Mouse (Mus musculus) ovary, adult 18-20 months (tissue): ENCODE data around the gene Tubb3.
"Not testable (repeated sequence)": the region's sequence is repeated elsewhere in the genome, so short reads cannot be mapped to it uniquely, and the experiment has no call there.

Source experiments
- DNase-seq: peaks from one replicate; pipeline ENCODE4 v3.0.0; 2022; ENCODE audit warnings: low spot score, mixed read lengths

Tubb3 gene

GRCm38 (mm10) chr8:123412560-123413170 lies 1.4 kb downstream of the Tubb3 start:
- DNase-seq: no peak

GRCm38 (mm10) chr8:123414255-123414654 lies 3.0 kb downstream of the Tubb3 start:
- DNase-seq: no peak

GRCm38 (mm10) chr8:123414997-123415696 lies 3.9 kb downstream of the Tubb3 start:
- DNase-seq: not testable (repeated sequence)

DNA sequence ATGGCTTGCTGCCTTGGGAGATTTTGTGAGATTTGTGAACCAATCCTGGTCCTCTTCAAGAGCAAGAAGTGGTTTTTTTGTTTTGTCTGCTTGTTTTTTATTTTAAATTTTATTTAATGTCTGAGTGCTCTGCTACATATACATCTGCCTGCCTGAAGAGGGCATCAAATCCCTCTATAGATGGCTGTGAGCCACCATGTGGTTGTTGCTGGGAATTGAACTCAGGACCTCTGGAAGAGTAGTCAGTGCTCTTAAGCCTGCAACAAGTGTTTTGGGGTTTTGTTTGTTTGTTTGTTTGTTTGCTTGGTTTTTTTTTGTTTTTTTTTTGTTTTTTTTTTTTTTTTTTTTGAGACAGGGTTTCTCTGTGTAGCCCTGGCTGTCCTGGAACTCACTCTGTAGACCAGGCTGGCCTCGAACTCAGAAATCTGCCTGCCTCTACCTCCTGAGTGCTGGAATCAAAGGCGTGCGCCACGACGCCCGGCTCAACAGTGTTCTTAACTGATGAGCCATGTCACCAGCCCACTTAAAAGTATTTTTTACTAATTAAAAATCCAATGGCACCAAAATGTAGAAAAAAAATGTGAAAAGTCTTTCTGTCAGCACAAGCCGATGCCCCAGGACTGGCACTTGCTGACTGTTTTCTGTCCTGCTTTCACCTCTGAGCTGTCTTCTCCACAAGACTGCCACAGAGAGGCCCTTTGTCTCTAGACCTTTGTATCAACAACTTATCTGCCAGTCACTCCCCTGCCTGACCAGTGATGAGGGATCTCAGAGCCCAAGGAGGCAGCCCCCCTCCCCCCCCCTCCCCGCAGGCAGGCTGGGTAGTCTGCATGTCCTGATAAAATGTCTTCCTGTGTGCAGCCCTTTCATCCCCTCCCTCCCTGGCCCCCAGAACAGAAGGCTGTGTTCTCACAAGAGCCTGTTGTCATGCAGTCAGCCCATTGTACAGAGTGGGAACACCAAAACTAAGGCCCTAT lies 5.0 kb downstream of the Tubb3 start:
- DNase-seq: no peak

DNA sequence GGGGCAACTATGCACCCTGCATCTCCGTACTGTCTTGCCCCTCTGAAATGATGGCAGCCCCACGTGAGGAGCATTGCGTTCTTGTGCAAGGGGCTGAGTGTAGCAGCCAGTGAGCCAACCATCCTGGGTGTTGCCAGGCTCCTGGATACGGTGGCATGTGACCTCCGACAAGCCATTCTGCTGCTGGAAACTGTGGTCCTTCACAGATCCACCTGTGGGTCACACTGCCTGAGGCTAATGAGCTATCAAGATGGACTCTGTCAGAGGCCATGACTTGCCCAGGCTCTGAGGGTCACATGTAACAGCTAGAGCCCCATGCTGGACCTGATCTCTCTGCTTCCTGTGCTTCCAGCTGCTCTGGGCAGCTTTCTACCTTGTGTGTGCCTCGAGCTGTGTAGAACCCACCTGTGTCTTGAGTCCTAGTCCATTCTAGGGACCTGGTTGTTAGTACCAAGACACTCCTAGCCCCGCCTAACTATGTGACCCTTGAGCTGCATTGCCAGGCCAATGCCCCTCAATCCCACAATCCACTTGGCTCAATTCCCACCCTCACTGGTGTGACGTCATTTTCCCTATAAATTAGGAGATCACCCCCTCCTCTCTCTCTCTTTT lies 5.8 kb downstream of the Tubb3 start:
- DNase-seq: no peak

DNA sequence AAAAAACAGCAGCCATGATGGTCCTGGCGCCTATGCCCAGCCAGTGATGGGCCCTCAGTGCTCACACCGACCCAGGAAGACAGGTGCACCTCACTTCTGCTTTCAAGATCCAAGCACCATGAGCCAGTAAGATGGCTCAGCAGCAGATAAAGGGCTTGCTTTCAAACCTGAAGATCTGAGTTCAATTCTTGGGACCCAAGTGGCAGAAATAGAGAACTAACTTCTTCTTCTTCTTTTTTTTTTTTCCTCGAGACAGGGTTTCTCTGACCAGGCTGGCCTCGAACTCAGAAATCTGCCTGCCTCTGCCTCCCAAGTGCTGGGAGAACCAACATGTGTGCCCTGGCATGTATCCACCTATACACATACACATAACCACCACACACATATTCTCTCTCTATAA lies 8.5 kb downstream of the Tubb3 start:
- DNase-seq: no peak

- DNase-seq: no peak
These were observed 9.5 kb downstream of the Tubb3 start for GRCm38 (mm10) chr8:123420525-123421281.

DNA sequence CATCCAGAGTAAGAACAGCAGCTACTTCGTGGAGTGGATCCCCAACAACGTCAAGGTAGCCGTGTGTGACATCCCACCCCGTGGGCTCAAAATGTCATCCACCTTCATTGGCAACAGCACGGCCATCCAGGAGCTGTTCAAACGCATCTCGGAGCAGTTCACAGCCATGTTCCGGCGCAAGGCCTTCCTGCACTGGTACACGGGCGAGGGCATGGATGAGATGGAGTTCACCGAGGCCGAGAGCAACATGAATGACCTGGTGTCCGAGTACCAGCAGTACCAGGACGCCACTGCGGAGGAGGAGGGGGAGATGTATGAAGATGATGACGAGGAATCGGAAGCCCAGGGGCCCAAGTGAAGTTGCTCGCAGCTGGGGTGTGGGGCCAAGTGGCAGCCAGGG lies 10.1 kb downstream of the Tubb3 start:
- no peak for DNase-seq

GRCm38 (mm10) chr8:123422056-123422780 lies 11.0 kb downstream of the Tubb3 start:
- peak; percentile 31 for DNase-seq

DNA sequence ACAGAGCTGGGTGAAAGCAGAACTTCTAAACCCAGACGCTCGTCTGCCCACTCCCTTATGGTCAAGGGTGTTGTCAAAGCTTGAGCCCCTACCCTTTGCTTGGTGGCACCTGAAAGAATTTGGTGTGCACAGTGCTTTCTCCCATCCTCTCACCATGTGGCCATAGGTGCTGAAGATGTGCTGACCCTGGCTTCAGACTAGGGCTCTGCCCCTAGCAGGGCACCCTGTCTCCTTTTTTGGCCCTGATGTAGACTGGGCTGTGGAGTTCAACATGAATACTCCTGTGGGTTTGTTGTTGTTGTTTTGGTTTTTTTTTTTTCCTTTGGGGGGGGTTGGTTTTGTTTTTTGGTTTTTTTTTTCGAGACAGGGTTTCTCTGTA lies 11.5 kb downstream of the Tubb3 start:
- no peak for DNase-seq

DNA sequence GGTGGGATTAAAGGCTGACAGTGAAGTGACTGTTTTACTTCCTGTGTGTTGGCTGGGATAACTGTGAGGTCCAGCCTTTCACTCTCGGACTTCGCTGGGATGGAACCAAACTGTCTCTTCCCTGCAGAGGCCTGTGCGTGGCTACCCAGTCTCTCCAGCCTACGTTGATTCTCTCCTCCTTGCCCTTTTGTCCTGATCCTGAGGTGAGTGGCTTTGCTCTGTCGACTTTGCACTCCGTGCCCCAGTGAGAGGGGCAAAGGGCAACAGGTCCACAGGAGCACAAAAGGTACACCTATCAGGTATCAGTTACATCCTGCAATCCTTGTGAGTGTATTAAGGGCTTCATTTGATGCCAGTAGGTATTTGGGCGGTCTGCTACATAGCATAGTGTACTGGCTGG lies 12.2 kb downstream of the Tubb3 start, which contains the start of gene Def8:
TSS of gene Def8 (plus strand) at position 87 of the 400 bp plus-strand sequence.
- no peak for DNase-seq

- DNase-seq: no peak
These were observed 15.6 kb downstream of the Tubb3 start for GRCm38 (mm10) chr8:123426511-123427509.

GRCm38 (mm10) chr8:123427639-123428275 lies 16.5 kb downstream of the Tubb3 start:
- DNase-seq: no peak

DNA sequence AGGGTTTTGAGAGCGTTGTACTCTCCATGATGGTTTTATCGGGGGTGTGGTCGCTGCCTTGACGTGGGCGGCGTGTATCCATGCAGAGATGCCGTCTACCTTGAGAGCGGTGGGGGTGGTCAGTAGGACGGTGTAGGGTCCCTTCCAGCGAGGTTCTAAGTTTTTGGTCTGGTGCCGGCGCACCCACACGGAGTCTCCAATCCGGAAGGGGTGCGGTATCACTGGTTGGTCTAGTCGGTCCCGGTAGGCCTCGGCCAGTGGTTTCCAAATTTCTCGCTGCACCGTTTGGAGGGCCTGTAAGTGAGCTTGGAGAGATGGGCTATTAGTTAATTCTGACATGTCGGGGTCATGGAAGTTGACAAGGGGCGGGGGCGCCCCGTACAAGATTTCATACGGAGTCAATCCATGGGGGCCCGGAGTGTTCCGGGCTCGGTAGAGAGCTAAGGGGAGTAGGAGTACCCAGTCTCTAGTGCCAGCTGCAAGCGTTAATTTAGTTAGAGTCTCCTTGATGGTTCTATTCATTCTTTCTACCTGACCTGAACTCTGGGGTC lies 17.2 kb downstream of the Tubb3 start:
- DNase-seq: no peak

DNA sequence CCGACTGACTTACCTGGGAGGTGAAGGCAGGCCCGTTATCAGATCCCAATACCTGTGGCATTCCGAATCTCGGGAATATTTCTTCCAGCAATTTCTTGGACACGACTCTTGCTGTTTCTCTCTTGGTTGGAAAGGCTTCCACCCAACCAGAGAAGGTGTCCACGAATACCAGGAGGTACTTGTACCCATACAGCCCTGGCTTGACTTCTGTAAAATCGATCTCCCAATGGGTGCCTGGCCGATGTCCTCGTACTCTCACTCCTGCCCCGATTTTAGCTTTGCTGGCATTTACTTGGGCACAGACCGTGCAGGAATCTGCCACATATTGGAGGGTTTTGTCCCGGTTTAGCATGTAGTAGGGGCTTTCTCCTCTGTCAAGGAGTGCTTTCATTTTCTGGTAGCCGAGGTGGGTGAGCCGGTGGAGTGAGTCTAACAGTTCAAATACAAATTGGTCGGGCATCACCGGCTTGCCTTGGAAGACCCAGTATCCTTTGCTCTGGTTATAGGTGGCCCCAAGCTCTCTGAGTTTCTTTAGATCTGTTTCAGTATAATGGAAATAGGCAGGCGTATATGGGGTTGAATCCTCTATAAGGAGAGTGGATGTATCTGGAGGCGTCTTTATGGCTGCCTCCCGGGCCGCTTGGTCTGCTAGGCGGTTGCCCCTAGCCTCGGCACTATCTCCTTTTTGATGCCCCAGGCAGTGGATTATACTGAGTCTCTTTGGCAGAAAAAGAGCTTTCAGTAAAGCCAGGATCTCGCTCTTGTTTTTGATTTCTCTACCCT lies 17.9 kb downstream of the Tubb3 start:
- DNase-seq: no peak

- DNase-seq: not testable (repeated sequence)
These were observed 18.4 kb downstream of the Tubb3 start for GRCm38 (mm10) chr8:123429722-123430013.

DNA sequence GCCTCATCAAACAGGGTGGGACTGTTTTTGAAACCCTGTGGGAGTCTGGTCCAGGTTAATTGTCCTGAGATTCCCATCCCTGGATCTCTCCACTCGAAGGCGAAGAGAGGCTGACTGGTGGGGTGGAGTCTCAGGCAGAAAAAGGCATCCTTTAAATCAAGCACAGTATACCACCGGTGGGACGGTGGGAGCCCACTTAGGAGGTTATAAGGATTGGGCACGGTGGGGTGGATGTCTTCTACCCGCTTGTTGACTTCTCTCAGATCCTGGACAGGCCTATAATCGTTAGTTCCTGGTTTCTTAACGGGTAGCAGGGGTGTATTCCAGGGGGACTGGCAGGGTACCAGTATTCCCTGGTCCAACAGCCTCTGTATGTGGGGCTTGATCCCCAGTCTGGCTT lies 19.7 kb downstream of the Tubb3 start:
- not testable (repeated sequence) for DNase-seq
